Comparison of ENCODE assay signal across 19 mouse cellular contexts in genomic region chr4:120472946-120473345, GRCm38 (mm10). TPM values are rescaled to one million over a fixed set of nuclear protein-coding genes. Genes with fewer than 3 reads are reported as not detected.
"Had no signal": no experiment of that assay in that cellular context is flagged by ENCODE, and none has a peak within 500 bp of the region (broad histone marks: within the 10 kb centered on the region; RNA-seq: fewer than 3 reads in every experiment).

No protein-coding gene starts in this region.

- H3K4me1 ChIP-seq: lung, embryonic 15.5 days; megakaryocyte, embryonic 14.5 days; midbrain, embryonic 13.5 days; midbrain, embryonic 15.5 days; neural tube, embryonic 12.5 days; stomach, embryonic 15.5 days had no signal

- H3K27ac ChIP-seq: lung, embryonic 15.5 days; macrophage; midbrain, embryonic 13.5 days; midbrain, embryonic 15.5 days; neural tube, embryonic 12.5 days; stomach, embryonic 15.5 days; stomach, postnatal 0 days had no signal

- ATAC-seq: lung, postnatal 0 days; midbrain, embryonic 13.5 days; midbrain, embryonic 15.5 days had no signal

- H3K9me3 ChIP-seq: lung, embryonic 15.5 days; megakaryocyte, embryonic 14.5 days; midbrain, embryonic 13.5 days; midbrain, embryonic 15.5 days; neural tube, embryonic 12.5 days; stomach, embryonic 15.5 days had no signal

- DNase-seq: lung, adult 2 months; lung, postnatal 14 days; lung, postnatal 36 days; right cerebral cortex, postnatal 14 days; thymus, adult 2 months; thymus, postnatal 25 days had no signal

- H3K4me3 ChIP-seq: lung, embryonic 15.5 days; megakaryocyte, embryonic 14.5 days; midbrain, embryonic 13.5 days; midbrain, embryonic 15.5 days; neural tube, embryonic 12.5 days; stomach, embryonic 15.5 days had no signal

- H3K27me3 ChIP-seq: lung, embryonic 15.5 days; megakaryocyte, embryonic 14.5 days; midbrain, embryonic 13.5 days; midbrain, embryonic 15.5 days; neural tube, embryonic 12.5 days; stomach, embryonic 15.5 days had no signal

- H3K4me2 ChIP-seq: lung, embryonic 15.5 days; midbrain, embryonic 11.5 days; midbrain, embryonic 13.5 days; midbrain, embryonic 15.5 days; neural tube, embryonic 12.5 days; stomach, embryonic 15.5 days had no signal

- H3K9ac ChIP-seq: lung, embryonic 15.5 days; midbrain, embryonic 13.5 days; midbrain, embryonic 15.5 days; neural tube, embryonic 12.5 days; stomach, embryonic 15.5 days had no signal

RNA-seq across cellular contexts. Expression of gene Slfnl1, which starts 59.1 kb away (rescaled TPM):
- total RNA-seq: megakaryocyte progenitor cell, adult 5-6 weeks had no signal
- polyA plus RNA-seq: lung, embryonic 15.5 days; lung, postnatal 0 days; macrophage; midbrain, embryonic 11.5 days; midbrain, embryonic 13.5 days; midbrain, embryonic 15.5 days; midbrain, postnatal 0 days; neural tube, embryonic 12.5 days; spleen, adult 2 months; stomach, embryonic 15.5 days; stomach, postnatal 0 days had no signal
